Mouse (Mus musculus) adrenal gland, adult 8-10 months (tissue): ENCODE results near the gene Tmprss11g. TPM values are rescaled to one million over a fixed set of nuclear protein-coding genes. Genes with fewer than 3 reads are reported as not detected.

ENCODE experiments used
- DNase-seq: peaks from one replicate; pipeline ENCODE4 v3.0.0; 2022
- total RNA-seq, 4 experiments: library from RNA; stranded (reverse); gene quantifications; 2 replicates each; pipeline ENCODE4 v1.2.4; 2022

Tmprss11g gene
- not detected for total RNA-seq

- no peak for DNase-seq
These were observed at the start of gene Tmprss11g for GRCm38 (mm10) chr5:86518500-86518899. Gene Tmprss11g (minus strand): TSS chr5:86518600.

GRCm38 (mm10) chr5:86546693-86547092, 28.3 kb upstream of the Tmprss11g start:
- DNase-seq, result no peak

- no peak for DNase-seq
These were observed 22.2 kb upstream of the Tmprss11g start for GRCm38 (mm10) chr5:86540601-86541000.

GRCm38 (mm10) chr5:86528725-86529124, 10.3 kb upstream of the Tmprss11g start:
- no peak for DNase-seq

- no peak for DNase-seq
These were observed 6.9 kb downstream of the Tmprss11g start for GRCm38 (mm10) chr5:86511538-86511937.

GRCm38 (mm10) chr5:86493453-86493852, 24.9 kb downstream of the Tmprss11g start:
- no peak for DNase-seq

- no peak for DNase-seq
These were observed 35.8 kb downstream of the Tmprss11g start for GRCm38 (mm10) chr5:86482562-86482961.

- no peak for DNase-seq
These were observed 36.4 kb downstream of the Tmprss11g start for GRCm38 (mm10) chr5:86482031-86482430.

- DNase-seq, result no peak
These were observed 44.5 kb downstream of the Tmprss11g start for GRCm38 (mm10) chr5:86473859-86474258.

- no peak for DNase-seq
These were observed 49.5 kb downstream of the Tmprss11g start, which contains the start of gene Tmprss11a for GRCm38 (mm10) chr5:86468890-86469289. Gene Tmprss11a (minus strand): TSS chr5:86468990.

- no peak for DNase-seq
These were observed 79.1 kb downstream of the Tmprss11g start for GRCm38 (mm10) chr5:86439306-86439705.

GRCm38 (mm10) chr5:86438548-86438947, 79.9 kb downstream of the Tmprss11g start:
- no peak for DNase-seq

Other genes with a start within 250 kb of the Tmprss11g start
- not detected for gene Tmprss11c, start 229.3 kb downstream of the Tmprss11g start, total RNA-seq
- not detected for gene Tmprss11d, start 145.2 kb downstream of the Tmprss11g start, total RNA-seq
- not detected for gene Tmprss11a, start 49.6 kb downstream of the Tmprss11g start, total RNA-seq
- not detected for gene Tmprss11f, start 113.8 kb upstream of the Tmprss11g start, total RNA-seq
- gene Tmprss11b, start 157.8 kb upstream of the Tmprss11g start, total RNA-seq, result not detected
- not detected for gene Tmprss11e, start 227.2 kb upstream of the Tmprss11g start, total RNA-seq